ENCODE assay signal across 27 mouse cellular contexts in genomic region chr12:78290384-78290783, GRCm38 (mm10).
"Had no signal": no experiment of that assay in that cellular context is flagged by ENCODE, and none has a peak within 500 bp of the region (broad histone marks: within the 10 kb centered on the region; RNA-seq: fewer than 3 reads in every experiment).

No protein-coding gene starts in this region.

- H3K9me3 ChIP-seq: heart, embryonic 13.5 days; hindbrain, embryonic 10.5 days; intestine, embryonic 15.5 days; limb, embryonic 10.5 days; limb, embryonic 12.5 days; liver, embryonic 13.5 days; liver, embryonic 15.5 days had no signal

- H3K27ac ChIP-seq: gastrocnemius, adult 2 months; heart, embryonic 13.5 days; hindbrain, embryonic 10.5 days; hindbrain, embryonic 12.5 days; hindbrain, embryonic 14.5 days; intestine, embryonic 15.5 days; layer of hippocampus, adult 2 months; left cerebral cortex, adult 2 months; limb, embryonic 10.5 days; limb, embryonic 12.5 days; liver, embryonic 13.5 days; liver, embryonic 15.5 days had no signal

- H3K4me2 ChIP-seq: heart, embryonic 11.5 days; heart, embryonic 13.5 days; hindbrain, embryonic 12.5 days; hindbrain, embryonic 14.5 days; intestine, embryonic 15.5 days; limb, embryonic 12.5 days; liver, embryonic 11.5 days; liver, embryonic 13.5 days; liver, embryonic 15.5 days had no signal

- H3K4me3 ChIP-seq: gastrocnemius, adult 2 months; heart, embryonic 13.5 days; hindbrain, embryonic 10.5 days; hindbrain, embryonic 12.5 days; intestine, embryonic 15.5 days; layer of hippocampus, adult 2 months; left cerebral cortex, adult 2 months; limb, embryonic 10.5 days; limb, embryonic 12.5 days; liver, embryonic 13.5 days; liver, embryonic 15.5 days had no signal

- DNase-seq: gastrocnemius, adult 2 months; gastrocnemius, postnatal 10 days; gastrocnemius, postnatal 25 days; heart, postnatal 10 days; kidney, adult 18-20 months; kidney, adult 8-10 months; kidney, postnatal 10 days; kidney, postnatal 25 days; kidney, postnatal 4 days; liver; liver, embryonic 13.5 days; liver, postnatal 0 days had no signal

- H3K27me3 ChIP-seq: heart, embryonic 13.5 days; hindbrain, embryonic 12.5 days; intestine, embryonic 15.5 days; limb, embryonic 12.5 days; liver, embryonic 13.5 days; liver, embryonic 15.5 days had no signal

- H3K36me3 ChIP-seq: heart, embryonic 13.5 days; hindbrain, embryonic 10.5 days; hindbrain, embryonic 12.5 days; intestine, embryonic 15.5 days; limb, embryonic 10.5 days; limb, embryonic 12.5 days; liver, embryonic 13.5 days; liver, embryonic 15.5 days had no signal

- ATAC-seq: hindbrain, embryonic 16.5 days; inflammation-experienced regulatory T-cells, adult 6 months; intestine, embryonic 15.5 days; intestine, postnatal 0 days; liver, postnatal 0 days had no signal

- H3K9ac ChIP-seq: heart, embryonic 13.5 days; hindbrain, embryonic 12.5 days; hindbrain, embryonic 14.5 days; intestine, embryonic 15.5 days; limb, embryonic 12.5 days; liver, embryonic 13.5 days; liver, embryonic 15.5 days; liver, postnatal 0 days had no signal

- H3K4me1 ChIP-seq: hindbrain, embryonic 10.5 days; hindbrain, embryonic 12.5 days; intestine, embryonic 15.5 days; limb, embryonic 10.5 days; limb, embryonic 12.5 days; liver, embryonic 13.5 days; liver, embryonic 15.5 days had no signal
